Mouse (Mus musculus) hindbrain, postnatal 0 days (tissue): ENCODE data around the gene Nr5a1. TPM values are rescaled to one million over a fixed set of nuclear protein-coding genes. Genes with fewer than 3 reads are reported as not detected.
A peak's percentile ranks its signal among the peaks of the same experiment; 100 is the strongest.

Experiments used
- ATAC-seq: fragments of 200-750 bp; cut with Nextera tagmentation; 2 replicates; pipeline ENCODE4 v1.8.0; 2017; ENCODE audit warnings: mild to moderate bottlenecking, moderate TSS enrichment, moderate library complexity
- DNase-seq: peaks from one replicate; pipeline ENCODE4 v3.0.0-alpha.2; 2015; ENCODE audit warnings: low spot score
- H3K27ac ChIP-seq: fragments of 300-500 bp; sonication (generic); 2 replicates; pipeline ENCODE4 v1.5.1; 2014; ENCODE audit warnings: mild to moderate bottlenecking
- H3K27me3 ChIP-seq: fragments of 300-500 bp; sonication (generic); 2 replicates; pipeline ENCODE4 v1.6.1; 2014; ENCODE audit warnings: low read length, mixed read lengths; ENCODE audit not compliant: insufficient read depth
- H3K36me3 ChIP-seq: fragments of 300-500 bp; sonication (generic); 2 replicates; pipeline ENCODE4 v1.6.1; 2014; ENCODE audit warnings: low read length, mixed read lengths; ENCODE audit not compliant: insufficient read depth
- H3K4me1 ChIP-seq: fragments of 300-500 bp; sonication (generic); 2 replicates; pipeline ENCODE4 v1.6.1; 2014; ENCODE audit warnings: antibody characterized with exemption, low read length, mixed read lengths; ENCODE audit not compliant: insufficient read depth
- H3K4me2 ChIP-seq: fragments of 300-500 bp; sonication (generic); 2 replicates; pipeline ENCODE4 v1.6.1; 2014; ENCODE audit warnings: low read depth, mild to moderate bottlenecking, low read length, moderate library complexity, mixed read lengths
- H3K4me3 ChIP-seq: fragments of 300-500 bp; sonication (generic); 2 replicates; pipeline ENCODE4 v1.5.1; 2014; ENCODE audit warnings: low read length
- H3K9ac ChIP-seq: fragments of 300-500 bp; sonication (generic); replicated peaks from 2 replicates; pipeline ENCODE4 v1.6.1; 2014; ENCODE audit warnings: mild to moderate bottlenecking, low read length, moderate library complexity, mixed read lengths
- H3K9me3 ChIP-seq: fragments of 300-500 bp; sonication (generic); 2 replicates; pipeline ENCODE4 v1.6.1; 2016; ENCODE audit warnings: low read length, mixed read lengths
- CTCF ChIP-seq: IDR thresholded peaks from 2 replicates; pipeline ENCODE4 v1.5.1; 2016; ENCODE audit warnings: antibody characterized with exemption, control low read depth, low read depth
- WGBS: fragments of 180-500 bp; shearing (Covaris S2); extraction: QIAGEN DNeasy Blood & Tissue Kit; methylation state at CpG from one replicate; pipeline ENCODE4 v1.1.7; 2014; 5-methylcytosine and 5-hydroxymethylcytosine counted together
- polyA plus RNA-seq: library from polyadenylated mRNA; unstranded; fragments of >200 nt; fragmentation: Nextera tagmentation; extraction: Ambion mirVana; gene quantifications from 2 replicates; pipeline ENCODE4 v1.2.1, GENCODE M21; 2015
- total RNA-seq: library from RNA; depleted of rRNA; stranded (reverse); fragments of >200 nt; gene quantifications from 2 replicates; pipeline ENCODE4 v1.2.3, GENCODE M21; 2014

The Nr5a1 gene
- total and polyA plus RNA-seq, 2 experiments from 2014 or later, result 0.05 TPM

GRCm38 (mm10) chr2:38653293-38653619, 61.1 kb downstream of the Nr5a1 start:
- no peaks in the 10 kb centered on the region for H3K36me3 ChIP-seq
- H3K27me3 ChIP-seq, result no peaks in the 10 kb centered on the region
- no peak overlapping the region for H3K27ac ChIP-seq
- WGBS, result 88% methylated on average over 5 of the region's 5 CpGs
- no peaks in the 10 kb centered on the region for H3K4me1 ChIP-seq
- H3K9me3 ChIP-seq, result no peaks in the 10 kb centered on the region
- ATAC-seq (no peak), DNase-seq (no peak)
- no peak overlapping the region for H3K9ac ChIP-seq
- no peak overlapping the region for H3K4me3 ChIP-seq
- TF ChIP-seq CTCF, result no peak
- no peak overlapping the region for H3K4me2 ChIP-seq

- TF ChIP-seq CTCF, result no peak
- H3K27ac ChIP-seq, result no peak overlapping the region
- H3K27me3 ChIP-seq, result no peaks in the 10 kb centered on the region
- H3K4me2 ChIP-seq, result no peak overlapping the region
- no peaks in the 10 kb centered on the region for H3K9me3 ChIP-seq
- no peak overlapping the region for H3K9ac ChIP-seq
- ATAC-seq (peak; percentile 71), DNase-seq (peak; percentile 38)
- H3K4me1 ChIP-seq, result no peaks in the 10 kb centered on the region
- no peak overlapping the region for H3K4me3 ChIP-seq
- WGBS, result 49% methylated on average over 10 of the region's 10 CpGs
- H3K36me3 ChIP-seq, result no peaks in the 10 kb centered on the region
These were observed 61.6 kb downstream of the Nr5a1 start for GRCm38 (mm10) chr2:38652565-38653292.

- no peaks in the 10 kb centered on the region for H3K36me3 ChIP-seq
- H3K9me3 ChIP-seq, result no peaks in the 10 kb centered on the region
- 74% methylated on average over 7 of the region's 7 CpGs for WGBS
- H3K9ac ChIP-seq, result no peak overlapping the region
- TF ChIP-seq CTCF, result no peak
- H3K4me3 ChIP-seq, result no peak overlapping the region
- H3K4me2 ChIP-seq, result no peak overlapping the region
- ATAC-seq, result no peak
- H3K27me3 ChIP-seq, result no peaks in the 10 kb centered on the region
- H3K4me1 ChIP-seq, result 0 out of 2 replicates have a peak, but pooled peaks cover 5% of the 10 kb centered on the region
- DNase-seq, result no peak
- no peak overlapping the region for H3K27ac ChIP-seq
These were observed 62.2 kb downstream of the Nr5a1 start for GRCm38 (mm10) chr2:38652098-38652497.

- Histone ChIP-seq H3K36me3 (no peaks in the 10 kb centered on the region), H3K27ac (no peak overlapping the region), H3K9ac (no peak overlapping the region), H3K9me3 (no peaks in the 10 kb centered on the region), H3K27me3 (no peaks in the 10 kb centered on the region), H3K4me2 (no peak overlapping the region), H3K4me3 (no peak overlapping the region), H3K4me1 (0 out of 2 replicates have a peak, but pooled peaks cover 6% of the 10 kb centered on the region)
- DNase-seq (no peak), ATAC-seq (no peak)
- no peak for TF ChIP-seq CTCF
- WGBS, result 87% methylated on average over 1 of the region's 1 CpGs
These were observed 64.0 kb downstream of the Nr5a1 start for GRCm38 (mm10) chr2:38650340-38650739.

GRCm38 (mm10) chr2:38647661-38648060, 66.7 kb downstream of the Nr5a1 start:
- DNase-seq (no peak), ATAC-seq (no peak)
- no peak for TF ChIP-seq CTCF
- no peaks in the 10 kb centered on the region for H3K27me3 ChIP-seq
- H3K4me1 ChIP-seq, result 0 out of 2 replicates have a peak, but pooled peaks cover 6% of the 10 kb centered on the region
- 0 out of 2 replicates have a peak overlapping the region, but pooled peaks have one; percentile 9 for H3K9ac ChIP-seq
- H3K4me3 ChIP-seq, result no peak overlapping the region
- peak overlapping the region; percentile 46; the same call in 1 of the 2 replicates for H3K27ac ChIP-seq
- no peaks in the 10 kb centered on the region for H3K36me3 ChIP-seq
- 69% methylated on average over 7 of the region's 7 CpGs for WGBS
- no peaks in the 10 kb centered on the region for H3K9me3 ChIP-seq
- H3K4me2 ChIP-seq, result no peak overlapping the region

- ATAC-seq (peak; percentile 61), DNase-seq (peak; percentile 77)
- H3K9ac ChIP-seq, result 0 out of 2 replicates have a peak overlapping the region, but pooled peaks have one; percentile 9
- H3K27ac ChIP-seq, result peak overlapping the region; percentile 46; the same call in 1 of the 2 replicates
- no peak overlapping the region for H3K4me3 ChIP-seq
- no peaks in the 10 kb centered on the region for H3K27me3 ChIP-seq
- WGBS, result 42% methylated on average over 8 of the region's 8 CpGs
- H3K36me3 ChIP-seq, result no peaks in the 10 kb centered on the region
- TF ChIP-seq CTCF, result no peak
- H3K4me2 ChIP-seq, result no peak overlapping the region
- H3K4me1 ChIP-seq, result 0 out of 2 replicates have a peak, but pooled peaks cover 6% of the 10 kb centered on the region
- no peaks in the 10 kb centered on the region for H3K9me3 ChIP-seq
These were observed 67.1 kb downstream of the Nr5a1 start for GRCm38 (mm10) chr2:38647201-38647606.

- DNase-seq, result peak; percentile 84
- H3K36me3 ChIP-seq, result 0 out of 2 replicates have a peak, but pooled peaks cover 4% of the 10 kb centered on the region
- no peak overlapping the region for H3K4me3 ChIP-seq
- no peak overlapping the region for H3K27ac ChIP-seq
- no peak overlapping the region for H3K4me2 ChIP-seq
- H3K9ac ChIP-seq, result no peak overlapping the region
- ATAC-seq, result peak; percentile 69
- H3K9me3 ChIP-seq, result no peaks in the 10 kb centered on the region
- TF ChIP-seq CTCF, result peak; percentile 78
- 0% methylated on average over 3 of the region's 3 CpGs for WGBS
- 0 out of 2 replicates have a peak, but pooled peaks cover 6% of the 10 kb centered on the region for H3K4me1 ChIP-seq
- H3K27me3 ChIP-seq, result no peaks in the 10 kb centered on the region
These were observed 68.4 kb downstream of the Nr5a1 start for GRCm38 (mm10) chr2:38645936-38646335.
